Mouse (Mus musculus) kidney, postnatal 0 days (tissue): ENCODE measurements at regions not wholly inside any gene's neighbourhood (a gene's known extent, or its start where the extent isn't known, plus 50 kb on each side); places are given as distances from the start of the nearest gene placed in this dataset.

Source experiments
- ATAC-seq: fragments of 200-750 bp; cut with Nextera tagmentation; replicated peaks from 2 replicates; pipeline ENCODE4 v1.8.0; 2017; ENCODE audit warnings: low read depth, moderate number of reproducible peaks, moderate TSS enrichment, moderate library complexity; ENCODE audit not compliant: low FRiP score
- DNase-seq: peaks from one replicate; pipeline ENCODE4 v3.0.0-alpha.2; 2016; ENCODE audit warnings: low spot score
- H3K27ac ChIP-seq: fragments of 300-500 bp; sonication (generic); 2 replicates; pipeline ENCODE4 v1.5.1; 2014; ENCODE audit warnings: mild to moderate bottlenecking
- H3K27me3 ChIP-seq: fragments of 300-500 bp; sonication (generic); 2 replicates; pipeline ENCODE4 v1.6.1; 2014; ENCODE audit warnings: low read length, mixed read lengths; ENCODE audit not compliant: insufficient read depth
- H3K36me3 ChIP-seq: fragments of 300-500 bp; sonication (generic); 2 replicates; pipeline ENCODE4 v1.6.1; 2014; ENCODE audit warnings: low read length, mixed read lengths; ENCODE audit not compliant: insufficient read depth
- H3K4me1 ChIP-seq: fragments of 300-500 bp; sonication (generic); replicated peaks from 2 replicates; pipeline ENCODE4 v1.6.1; 2014; ENCODE audit warnings: antibody characterized with exemption, low read length, mixed read lengths; ENCODE audit not compliant: insufficient read depth
- H3K4me2 ChIP-seq: fragments of 300-500 bp; sonication (generic); 2 replicates; pipeline ENCODE4 v1.6.1; 2014; ENCODE audit warnings: mild to moderate bottlenecking, low read length, moderate library complexity, mixed read lengths
- H3K4me3 ChIP-seq: fragments of 300-500 bp; sonication (generic); replicated peaks from 2 replicates; pipeline ENCODE4 v1.5.1; 2014; ENCODE audit warnings: low read depth, low read length
- H3K9ac ChIP-seq: fragments of 300-500 bp; sonication (generic); 2 replicates; pipeline ENCODE4 v1.6.1; 2014; ENCODE audit warnings: low read depth, low read length
- H3K9me3 ChIP-seq: fragments of 300-500 bp; sonication (generic); replicated peaks from 2 replicates; pipeline ENCODE4 v1.6.1; 2016; ENCODE audit warnings: low read length, inconsistent platforms, mixed read lengths
- CTCF ChIP-seq: IDR thresholded peaks from 2 replicates; pipeline ENCODE4 v1.5.1; 2016; ENCODE audit warnings: antibody characterized with exemption, low read depth, mild to moderate bottlenecking, moderate library complexity
- WGBS: fragments of 180-500 bp; shearing (Covaris S2); extraction: QIAGEN DNeasy Blood & Tissue Kit; methylation state at CpG from one replicate; pipeline ENCODE4 v1.1.7; 2014; 5-methylcytosine and 5-hydroxymethylcytosine counted together

DNA sequence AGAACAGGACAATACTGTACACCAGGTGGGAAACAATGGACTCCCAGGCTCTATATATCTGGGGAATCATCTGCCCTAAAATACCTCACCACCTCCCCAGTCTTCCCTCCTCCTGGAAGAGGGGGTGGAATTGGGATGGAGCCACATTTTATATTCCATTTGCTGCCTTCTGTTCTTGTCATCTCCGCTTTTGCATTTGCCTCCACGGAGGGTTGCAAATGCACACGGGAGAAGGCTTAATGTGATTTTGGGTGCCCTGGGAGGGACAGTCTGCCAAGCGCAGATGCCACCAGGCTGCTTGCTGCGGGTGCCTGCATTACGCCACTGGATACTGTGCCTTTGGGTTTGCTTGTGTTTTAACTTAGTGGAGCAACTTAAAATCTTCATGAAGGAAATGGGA is 239.5 kb upstream of the Zc3h12c start:
- DNase-seq (no peak), ATAC-seq (no peak)
- Histone ChIP-seq H3K27ac (no peak overlapping the region), H3K36me3 (no peaks in the 10 kb centered on the region), H3K4me3 (no peak overlapping the region), H3K9me3 (no peaks in the 10 kb centered on the region), H3K4me2 (no peak overlapping the region), H3K9ac (no peak overlapping the region), H3K4me1 (no peaks in the 10 kb centered on the region), H3K27me3 (no peaks in the 10 kb centered on the region)
- TF ChIP-seq CTCF: no peak
- WGBS: 88% methylated on average over 6 of the region's 6 CpGs

DNA sequence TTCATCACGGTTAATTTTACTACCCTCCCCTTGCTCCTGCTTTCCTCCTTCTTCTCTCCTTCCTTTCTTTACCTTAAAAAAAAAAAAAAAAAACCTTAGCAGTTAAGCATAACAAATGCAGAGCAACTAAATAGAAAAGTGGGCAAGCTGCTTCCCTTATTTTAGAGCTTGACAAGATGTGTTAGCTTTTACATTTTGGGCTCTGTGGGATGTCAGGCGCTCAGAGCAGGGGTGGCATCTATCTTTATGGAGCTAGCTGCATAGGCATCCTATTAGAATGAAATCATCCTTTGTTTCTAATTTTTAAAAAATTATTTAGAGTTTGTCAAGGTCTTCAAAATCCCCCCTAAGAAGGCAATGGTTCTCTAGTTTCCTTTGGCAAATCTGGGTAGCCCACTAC is 234.1 kb upstream of the Zc3h12c start:
- Histone ChIP-seq H3K36me3 (no peaks in the 10 kb centered on the region), H3K27ac (no peak overlapping the region), H3K27me3 (no peaks in the 10 kb centered on the region), H3K4me3 (no peak overlapping the region), H3K4me1 (no peaks in the 10 kb centered on the region), H3K9me3 (no peaks in the 10 kb centered on the region), H3K9ac (no peak overlapping the region), H3K4me2 (no peak overlapping the region)
- no peak for TF ChIP-seq CTCF
- no peak for ATAC-seq
- WGBS: 68% methylated on average over 2 of the region's 2 CpGs
- no peak for DNase-seq

DNA sequence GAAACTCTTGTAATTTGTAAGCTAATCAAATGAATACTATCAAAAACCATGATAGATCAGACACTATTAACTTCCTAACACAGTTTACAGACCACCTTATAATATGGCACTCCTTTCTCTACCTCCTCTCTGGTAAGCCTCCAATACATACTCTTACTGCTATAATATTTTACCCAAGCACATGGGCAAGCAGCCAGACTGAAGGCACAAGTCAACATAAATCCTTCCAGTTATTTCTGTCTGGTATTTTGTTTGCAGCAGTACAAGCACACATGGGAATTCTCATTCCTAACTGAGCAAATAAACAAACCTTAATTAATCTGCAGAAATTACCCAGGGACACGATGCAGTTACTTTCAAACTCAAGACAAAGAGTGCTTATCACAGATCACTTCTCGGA is 210.7 kb upstream of the Zc3h12c start:
- Histone ChIP-seq H3K27ac (no peak overlapping the region), H3K4me2 (no peak overlapping the region), H3K9me3 (no peaks in the 10 kb centered on the region), H3K4me1 (no peaks in the 10 kb centered on the region), H3K9ac (no peak overlapping the region), H3K27me3 (no peaks in the 10 kb centered on the region), H3K4me3 (no peak overlapping the region), H3K36me3 (no peaks in the 10 kb centered on the region)
- DNase-seq (peak; percentile 33), ATAC-seq (no peak)
- TF ChIP-seq CTCF: no peak
- 60% methylated on average over 2 of the region's 2 CpGs for WGBS

DNA sequence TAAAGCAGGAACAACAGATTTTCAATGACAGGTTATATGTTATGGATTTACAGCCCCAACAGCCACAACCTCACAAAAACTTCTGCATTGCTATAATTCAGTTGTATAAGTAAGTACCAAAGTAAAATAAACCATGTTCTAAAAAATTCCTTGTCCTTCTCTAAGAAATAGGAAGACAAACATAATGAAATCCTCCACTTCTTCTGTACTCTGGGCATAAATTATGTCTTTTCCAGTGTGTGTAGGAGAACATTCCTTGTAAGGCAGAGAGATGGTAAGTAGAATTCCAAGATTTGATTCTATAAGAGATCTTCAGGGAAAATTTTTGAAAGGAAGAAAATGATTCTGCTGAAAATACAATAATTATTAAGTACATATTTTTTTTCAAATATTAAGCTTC is 209.4 kb upstream of the Zc3h12c start:
- TF ChIP-seq CTCF: no peak
- no peak overlapping the region for H3K27ac ChIP-seq
- H3K27me3 ChIP-seq: no peaks in the 10 kb centered on the region
- H3K4me1 ChIP-seq: no peaks in the 10 kb centered on the region
- H3K9ac ChIP-seq: no peak overlapping the region
- DNase-seq (no peak), ATAC-seq (no peak)
- H3K36me3 ChIP-seq: no peaks in the 10 kb centered on the region
- no peak overlapping the region for H3K4me2 ChIP-seq
- H3K4me3 ChIP-seq: no peak overlapping the region
- no peaks in the 10 kb centered on the region for H3K9me3 ChIP-seq

DNA sequence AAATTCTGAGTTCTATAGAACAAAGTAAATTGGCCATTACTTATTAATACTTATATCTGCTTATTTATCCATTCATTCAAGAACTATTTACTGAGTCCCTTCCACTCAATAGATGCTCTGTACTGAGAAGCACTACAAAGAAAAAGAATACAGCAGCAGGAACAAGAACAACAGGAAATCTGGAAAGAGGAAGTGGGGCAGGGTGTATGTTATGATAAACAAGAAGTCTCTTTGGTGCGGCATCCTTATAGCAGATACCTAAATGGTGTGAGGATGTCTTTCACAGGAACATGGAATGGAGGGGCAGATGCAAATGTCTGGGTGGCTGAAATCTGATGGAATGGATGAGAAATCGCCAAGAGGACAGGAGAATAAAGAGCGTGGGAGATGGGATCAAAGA is 208.5 kb upstream of the Zc3h12c start:
- Histone ChIP-seq H3K9me3 (no peaks in the 10 kb centered on the region), H3K9ac (no peak overlapping the region), H3K4me3 (no peak overlapping the region), H3K27ac (no peak overlapping the region), H3K4me2 (no peak overlapping the region), H3K27me3 (no peaks in the 10 kb centered on the region), H3K36me3 (no peaks in the 10 kb centered on the region), H3K4me1 (no peaks in the 10 kb centered on the region)
- ATAC-seq (no peak), DNase-seq (no peak)
- WGBS: 85% methylated on average over 3 of the region's 3 CpGs
- TF ChIP-seq CTCF: no peak

DNA sequence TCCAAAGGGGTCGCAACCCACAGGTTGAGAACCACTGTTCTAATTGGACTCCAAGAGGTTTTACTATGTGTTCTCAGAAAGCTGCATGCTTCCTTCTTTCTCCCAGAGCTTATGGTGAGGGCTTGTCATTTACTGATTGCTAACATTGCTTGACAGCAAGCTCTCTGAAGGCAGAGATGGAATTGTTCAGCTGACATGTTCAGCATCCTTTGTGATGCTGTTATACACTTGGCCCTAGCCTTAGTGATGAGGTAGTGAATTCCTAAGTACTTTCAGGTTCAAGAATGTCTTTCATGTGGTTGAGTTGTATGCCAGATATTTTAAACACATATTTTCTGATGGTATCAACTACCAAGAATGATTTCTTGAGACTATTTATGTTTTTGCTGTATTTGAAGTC is 202.9 kb upstream of the Zc3h12c start:
- Histone ChIP-seq H3K9ac (no peak overlapping the region), H3K27ac (no peak overlapping the region), H3K36me3 (no peaks in the 10 kb centered on the region), H3K4me2 (no peak overlapping the region), H3K4me1 (no peaks in the 10 kb centered on the region), H3K4me3 (no peak overlapping the region), H3K9me3 (no peaks in the 10 kb centered on the region), H3K27me3 (no peaks in the 10 kb centered on the region)
- ATAC-seq (no peak), DNase-seq (no peak)
- WGBS: 94% methylated on average over 1 of the region's 1 CpGs
- TF ChIP-seq CTCF: no peak

DNA sequence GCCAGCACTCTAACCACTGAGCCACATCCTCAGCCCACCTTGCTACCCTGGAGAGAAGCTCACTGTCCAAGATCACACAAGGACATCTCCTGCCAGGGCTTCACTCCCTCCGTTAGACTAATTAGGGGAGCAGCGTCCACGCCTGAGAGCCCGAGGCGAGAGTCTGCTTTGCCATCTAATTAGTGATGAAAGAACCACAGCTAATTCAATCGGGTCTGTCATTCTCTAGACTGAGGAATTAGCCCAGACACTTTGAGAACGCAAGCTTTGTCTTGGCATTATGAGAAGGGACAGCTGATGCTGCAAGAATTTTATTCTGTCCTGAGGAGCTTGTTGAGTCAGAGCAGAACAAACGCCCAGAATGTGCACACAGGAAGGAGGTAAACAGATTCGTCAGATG is 200.5 kb upstream of the Zc3h12c start:
- Histone ChIP-seq H3K36me3 (no peaks in the 10 kb centered on the region), H3K9ac (no peak overlapping the region), H3K4me3 (no peak overlapping the region), H3K27ac (no peak overlapping the region), H3K9me3 (no peaks in the 10 kb centered on the region), H3K27me3 (no peaks in the 10 kb centered on the region), H3K4me2 (no peak overlapping the region), H3K4me1 (no peaks in the 10 kb centered on the region)
- no peak for DNase-seq
- no peak for TF ChIP-seq CTCF
- no peak for ATAC-seq
- WGBS: 38% methylated on average over 9 of the region's 9 CpGs
